Comparison of ENCODE assay signal across 8 mouse cellular contexts in the genomic region with DNA sequence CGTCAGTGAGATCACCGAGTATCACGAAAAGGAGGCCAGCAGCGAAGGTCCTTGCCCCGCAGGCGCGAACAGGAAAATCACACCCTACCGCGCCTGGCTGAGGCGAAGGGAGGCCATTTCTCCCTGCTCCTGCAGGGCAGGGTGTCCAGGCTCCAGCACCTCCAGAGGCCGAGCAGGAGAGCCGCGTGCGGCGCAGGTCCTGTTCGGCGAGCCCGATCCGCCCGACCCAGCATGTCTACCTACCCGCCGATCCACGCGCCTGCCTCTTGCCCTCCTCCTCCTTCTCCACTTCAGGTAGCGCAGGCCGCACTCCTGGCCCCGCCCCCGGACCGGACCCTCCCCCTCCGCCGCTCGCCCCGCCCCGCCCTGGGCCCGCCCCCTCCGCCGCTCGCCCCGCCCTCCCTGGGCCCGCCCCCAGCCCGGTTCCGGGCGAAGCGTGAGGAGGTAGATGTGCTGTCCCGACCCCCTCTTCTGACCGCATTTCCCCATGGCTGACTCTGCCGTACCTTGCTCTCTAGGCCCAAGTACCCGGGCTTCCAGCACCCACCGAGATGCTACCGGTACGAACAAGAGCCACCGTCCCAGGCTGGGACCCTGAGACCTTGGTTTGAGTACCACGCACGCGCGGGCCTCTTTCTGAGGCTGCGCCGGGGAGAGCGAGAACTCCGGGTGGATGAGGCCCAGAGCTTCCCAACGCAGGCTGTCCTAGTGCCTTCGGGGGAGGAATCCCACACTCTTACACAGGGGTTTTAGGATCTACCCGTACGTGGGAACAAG. TPM values are rescaled to one million over a fixed set of nuclear protein-coding genes. Genes with fewer than 3 reads are reported as not detected.
DNase-seq lines count a peak whose midpoint lies in the region; ATAC-seq and TF ChIP-seq lines count a peak whose summit lies in the region.

TSS of gene Rpap2 (plus strand) at position 73 of the 777 bp plus-strand sequence.
TSS of gene Glmn (minus strand) at position 588 of the 777 bp plus-strand sequence.

- H3K4me1 ChIP-seq in CH12.LX (ENCODE audit: control insufficient read depth in 1 of 2, insufficient read depth in 2 of 2) = peaks cover 9 to 29% of the 10 kb centered on the region in 2 experiments
- no peaks in the 10 kb centered on the region; the same call in 1 of the 2 replicates for H3K4me1 ChIP-seq in forebrain, embryonic 11.5 days (replicated peaks; ENCODE audit: control insufficient read depth, insufficient read depth, low read length)
- peaks cover 3% of the 10 kb centered on the region for H3K4me1 ChIP-seq in heart, embryonic 16.5 days (ENCODE audit: control insufficient read depth, insufficient read depth, low read length)
- peaks cover 16% of the 10 kb centered on the region for H3K4me1 ChIP-seq in liver, embryonic 15.5 days (replicated peaks)
- no peaks in the 10 kb centered on the region for H3K4me1 ChIP-seq in neural tube, embryonic 12.5 days

- no peak for TF ChIP-seq CTCF in CH12.LX (conservative IDR thresholded peaks at IDR 0.05 in 1 of 2, IDR thresholded peaks at IDR 0.05 in 1 of 2; ENCODE audit: low read depth in 2 of 2, low read length in 2 of 2)

- TF ChIP-seq EP300 in CH12.LX (IDR thresholded peaks at IDR 0.05; ENCODE audit: low read length) = no peak

- peak within 1 kb of the TSS; percentile 81 for H3K9ac ChIP-seq in CH12.LX (ENCODE audit: insufficient read depth, low read depth)
- peak within 1 kb of the TSS; percentile 78 for H3K9ac ChIP-seq in forebrain, embryonic 11.5 days (ENCODE audit: low read length)
- peak within 1 kb of the TSS; percentile 91 for H3K9ac ChIP-seq in heart, embryonic 16.5 days (ENCODE audit: low read length)
- H3K9ac ChIP-seq in liver, embryonic 15.5 days = peak within 1 kb of the TSS; percentile 66
- H3K9ac ChIP-seq in neural tube, embryonic 12.5 days = peak within 1 kb of the TSS; percentile 83

- TF ChIP-seq POLR2A in CH12.LX (IDR thresholded peaks at IDR 0.05; ENCODE audit: low read depth, low read length) = peak; percentile 94

- dilution Hi-C loops in CH12.LX (cut with MboI; ENCODE audit: extremely low pct_ligation_motif_present, extremely low pct_unique_long_range_greater_than_20kb, low sequenced_read_pairs) = no loop called here

- peak within 1 kb of the TSS; percentile 43; the same call in 1 of the 2 replicates for H3K27ac ChIP-seq in CH12.LX (ENCODE audit: insufficient read depth, low read depth)
- peak within 1 kb of the TSS; percentile 72 for H3K27ac ChIP-seq in forebrain, embryonic 11.5 days (ENCODE audit: low read depth, low read length)
- peak within 1 kb of the TSS; percentile 84 for H3K27ac ChIP-seq in heart, embryonic 16.5 days (ENCODE audit: low read length)
- peak within 1 kb of the TSS; percentile 68 for H3K27ac ChIP-seq in liver, embryonic 15.5 days (replicated peaks)
- H3K27ac ChIP-seq in neural tube, embryonic 12.5 days = peak within 1 kb of the TSS; percentile 54

- in situ Hi-C loops in CH12.LX (cut with MboI; ENCODE audit: low pct_ligation_motif_present, low pct_unique_long_range_greater_than_20kb, low sequenced_read_pairs) = no loop called here

- no peaks in the 10 kb centered on the region for H3K9me3 ChIP-seq in CH12.LX (replicated peaks; ENCODE audit: low read length)
- H3K9me3 ChIP-seq in forebrain, embryonic 11.5 days (ENCODE audit: control insufficient read depth, low read length) = no peaks in the 10 kb centered on the region
- H3K9me3 ChIP-seq in heart, embryonic 16.5 days (replicated peaks; ENCODE audit: control insufficient read depth, low read length) = no peaks in the 10 kb centered on the region
- H3K9me3 ChIP-seq in liver, embryonic 15.5 days (replicated peaks) = no peaks in the 10 kb centered on the region
- no peaks in the 10 kb centered on the region for H3K9me3 ChIP-seq in neural tube, embryonic 12.5 days

- peak within 1 kb of the TSS; percentile 81 to 98 (median 91) for H3K4me3 ChIP-seq in CH12.LX (replicated peaks in 1 of 3; ENCODE audit: low read depth in 2 of 3, low read length in 2 of 3, poor library complexity in 1 of 3)
- peak within 1 kb of the TSS; percentile 63 for H3K4me3 ChIP-seq in forebrain, embryonic 11.5 days (ENCODE audit: low read depth, low read length)
- H3K4me3 ChIP-seq in heart, embryonic 16.5 days (ENCODE audit: low read length) = peak within 1 kb of the TSS; percentile 87
- H3K4me3 ChIP-seq in liver, embryonic 15.5 days (replicated peaks) = peak within 1 kb of the TSS; percentile 83
- H3K4me3 ChIP-seq in neural tube, embryonic 12.5 days = peak within 1 kb of the TSS; percentile 76

- H3K79me2 ChIP-seq in CH12.LX (replicated peaks; ENCODE audit: control insufficient read depth, extremely low read depth, insufficient read depth, poor library complexity, severe bottlenecking) = peaks cover 3% of the 10 kb centered on the region; the same call in 1 of the 2 replicates

- DNase-seq in CH12.LX (ENCODE audit: extremely low read depth) = peak; percentile 68
- peak; percentile 54 for DNase-seq in c-Kit-positive CD71-positive TER-119-negative erythroid progenitor cells, embryonic 14.5 days (ENCODE audit: low read depth)
- peak; percentile 96 for DNase-seq in forebrain, embryonic 11.5 days (ENCODE audit: low spot score)
- peak; percentile 88 to 91 for DNase-seq in kidney, postnatal 36 days
- peak; percentile 64 for DNase-seq in telencephalon, adult 2 months (ENCODE audit: low read depth, low spot score)

- H3K4me2 ChIP-seq in CH12.LX (ENCODE audit: insufficient read depth, low read depth, poor library complexity, severe bottlenecking) = peak within 1 kb of the TSS; percentile 96
- H3K4me2 ChIP-seq in forebrain, embryonic 11.5 days (ENCODE audit: low read depth, low read length, severe bottlenecking) = peak within 1 kb of the TSS; percentile 58
- H3K4me2 ChIP-seq in heart, embryonic 16.5 days (ENCODE audit: low read depth, low read length) = peak within 1 kb of the TSS; percentile 92
- peak within 1 kb of the TSS; percentile 95 for H3K4me2 ChIP-seq in liver, embryonic 15.5 days
- H3K4me2 ChIP-seq in neural tube, embryonic 12.5 days (replicated peaks) = peak within 1 kb of the TSS; percentile 55

- no peak for TF ChIP-seq RAD21 in CH12.LX (IDR thresholded peaks at IDR 0.05; ENCODE audit: low read depth, low read length)

- no peaks in the 10 kb centered on the region for H3K27me3 ChIP-seq in CH12.LX (replicated peaks)
- no peaks in the 10 kb centered on the region for H3K27me3 ChIP-seq in forebrain, embryonic 11.5 days (ENCODE audit: control insufficient read depth, insufficient read depth, low read length)
- H3K27me3 ChIP-seq in heart, embryonic 16.5 days (ENCODE audit: control insufficient read depth, insufficient read depth, low read length) = no peaks in the 10 kb centered on the region
- H3K27me3 ChIP-seq in liver, embryonic 15.5 days = no peaks in the 10 kb centered on the region
- no peaks in the 10 kb centered on the region for H3K27me3 ChIP-seq in neural tube, embryonic 12.5 days (replicated peaks)

- under 1% methylated on average over 56 of the region's 64 CpGs for WGBS in forebrain, embryonic 11.5 days
- WGBS in heart, embryonic 16.5 days = under 1% methylated on average over 62 of the region's 64 CpGs
- under 1% methylated on average over 57 of the region's 64 CpGs for WGBS in liver, embryonic 15.5 days (ENCODE audit: insufficient replicate concordance)
- under 1% methylated on average over 52 of the region's 64 CpGs for WGBS in neural tube, embryonic 12.5 days

- peaks cover 17 to 40% of the 10 kb centered on the region in 2 experiments for H3K36me3 ChIP-seq in CH12.LX (replicated peaks in 1 of 2; ENCODE audit: control insufficient read depth in 1 of 2, insufficient read depth in 1 of 2, low read length in 1 of 2)
- no peaks in the 10 kb centered on the region for H3K36me3 ChIP-seq in forebrain, embryonic 11.5 days (ENCODE audit: control insufficient read depth, insufficient read depth, low read length)
- peaks cover 14% of the 10 kb centered on the region for H3K36me3 ChIP-seq in heart, embryonic 16.5 days (ENCODE audit: control insufficient read depth, insufficient read depth)
- peaks cover 17% of the 10 kb centered on the region for H3K36me3 ChIP-seq in liver, embryonic 15.5 days (replicated peaks)
- H3K36me3 ChIP-seq in neural tube, embryonic 12.5 days = peaks cover 14% of the 10 kb centered on the region

- ATAC-seq in forebrain, embryonic 11.5 days (replicated peaks; ENCODE audit: low FRiP score) = peak; percentile 94
- peak; percentile 96 for ATAC-seq in heart, embryonic 16.5 days (replicated peaks; ENCODE audit: extremely low read depth, insufficient read depth, low FRiP score)
- ATAC-seq in liver, embryonic 15.5 days (ENCODE audit: insufficient read depth) = peak; percentile 97
- ATAC-seq in neural tube, embryonic 12.5 days (ENCODE audit: low FRiP score, low read depth) = peak; percentile 97

TF ChIP-seq in CH12.LX, 34 proteins besides CTCF, POLR2A, EP300 and RAD21 (continues in another document):
- TF ChIP-seq KAT2A (IDR thresholded peaks at IDR 0.05; ENCODE audit: insufficient replicate concordance, low read length) = 0 out of 2 replicates have a peak, but pooled peaks have one; percentile 8
- no peak for TF ChIP-seq USF1 (IDR thresholded peaks at IDR 0.05; ENCODE audit: low read depth, low read length)
- peak; percentile 84; the same call in 1 of the 2 replicates for TF ChIP-seq ZMIZ1 (IDR thresholded peaks at IDR 0.05; ENCODE audit: low read depth, low read length)
- TF ChIP-seq BHLHE40 (IDR thresholded peaks at IDR 0.05; ENCODE audit: low read depth, low read length) = peak; percentile 45
- no peak for TF ChIP-seq CHD2 (IDR thresholded peaks at IDR 0.05; ENCODE audit: low read length)
- TF ChIP-seq ETS1 (conservative IDR thresholded peaks at IDR 0.05; ENCODE audit: low read depth, low read length) = no peak
- peak; percentile 87 for TF ChIP-seq NRF1 (IDR thresholded peaks at IDR 0.05; ENCODE audit: low read depth, low read length)

RNA-seq across cellular contexts. Expression of gene Rpap2, which starts in this region (rescaled TPM):
- total RNA-seq in CH12.LX (2012; rRNA removed) (24.3 and 27.0 TPM in 2 replicates), CH12.LX (2014; rRNA removed) (38.1 and 42.7 TPM in 2 replicates)
- polyA plus RNA-seq in CH12.LX (2012; ENCODE audit: insufficient read length, low read depth) = 28.3 and 31.0 TPM in 2 replicates
- polyA plus RNA-seq in forebrain, embryonic 11.5 days (2014; fragmentation: Nextera tagmentation; extraction: Ambion mirVana) = 16.6 and 21.1 TPM in 2 replicates
- 10.6 and 15.2 TPM in 2 replicates for polyA plus RNA-seq in heart, embryonic 16.5 days (2015; fragmentation: Nextera tagmentation; extraction: Ambion mirVana)
- polyA plus RNA-seq in liver, embryonic 15.5 days (2015; fragmentation: Nextera tagmentation; extraction: Ambion mirVana) = 4.7 and 6.4 TPM in 2 replicates
- 19.7 and 21.9 TPM in 2 replicates for polyA plus RNA-seq in neural tube, embryonic 12.5 days (2016; fragmentation: Nextera tagmentation; extraction: Ambion mirVana)

RNA-seq across cellular contexts. Expression of gene Glmn, which starts in this region (rescaled TPM):
- 11.6 and 16.9 TPM in 2 replicates for total RNA-seq in CH12.LX (2012; rRNA removed)
- 28.2 and 32.2 TPM in 2 replicates for total RNA-seq in CH12.LX (2014; rRNA removed)
- polyA plus RNA-seq in CH12.LX (2012; ENCODE audit: insufficient read length, low read depth) = 25.1 and 29.1 TPM in 2 replicates
- polyA plus RNA-seq in forebrain, embryonic 11.5 days (2014; fragmentation: Nextera tagmentation; extraction: Ambion mirVana) = 30.2 and 34.2 TPM in 2 replicates
- polyA plus RNA-seq in heart, embryonic 16.5 days (2015; fragmentation: Nextera tagmentation; extraction: Ambion mirVana) = 15.8 and 17.4 TPM in 2 replicates
- 5.3 and 5.4 TPM in 2 replicates for polyA plus RNA-seq in liver, embryonic 15.5 days (2015; fragmentation: Nextera tagmentation; extraction: Ambion mirVana)
- polyA plus RNA-seq in neural tube, embryonic 12.5 days (2016; fragmentation: Nextera tagmentation; extraction: Ambion mirVana) = 33.3 and 34.2 TPM in 2 replicates

Comparison
In these comparisons a context has a peak if more than half of its experiments do, and no peak if none do; other contexts are left out.
1. Peak in every context shown above with its lines: DNase-seq, ATAC-seq, H3K4me3 ChIP-seq and H3K27ac ChIP-seq.